Mouse (Mus musculus) brain, adult 2 months (tissue): Measurements from ENCODE around the gene AA986860.

Experiments used
- DNase-seq: peaks from one replicate; pipeline ENCODE4 v3.0.0; 2011; ENCODE audit warnings: low read depth, low spot score

AA986860 gene

GRCm38 (mm10) chr1:130734852-130735251 lies 3.1 kb downstream of the AA986860 start:
- no peak for DNase-seq

- no peak for DNase-seq
These were observed 5.7 kb downstream of the AA986860 start for GRCm38 (mm10) chr1:130737411-130737881.

GRCm38 (mm10) chr1:130737916-130738315 lies 6.1 kb downstream of the AA986860 start:
- DNase-seq: no peak

GRCm38 (mm10) chr1:130738551-130739106 lies 6.9 kb downstream of the AA986860 start:
- DNase-seq: no peak

- DNase-seq: no peak
These were observed 7.9 kb downstream of the AA986860 start for GRCm38 (mm10) chr1:130739636-130740035.

- DNase-seq: peak; percentile 68
These were observed 8.5 kb downstream of the AA986860 start for GRCm38 (mm10) chr1:130740227-130740648.

GRCm38 (mm10) chr1:130740781-130741720 lies 9.3 kb downstream of the AA986860 start:
- DNase-seq: peak; percentile 83

GRCm38 (mm10) chr1:130742201-130742600 lies 10.4 kb downstream of the AA986860 start:
- DNase-seq: no peak

GRCm38 (mm10) chr1:130743775-130744174 lies 12.0 kb downstream of the AA986860 start:
- no peak for DNase-seq

- no peak for DNase-seq
These were observed 12.4 kb downstream of the AA986860 start for GRCm38 (mm10) chr1:130744217-130744616.

GRCm38 (mm10) chr1:130744961-130745360 lies 13.2 kb downstream of the AA986860 start:
- no peak for DNase-seq

- no peak for DNase-seq
These were observed 13.8 kb downstream of the AA986860 start for GRCm38 (mm10) chr1:130745591-130745990.

GRCm38 (mm10) chr1:130746819-130747218 lies 15.0 kb downstream of the AA986860 start:
- DNase-seq: no peak

GRCm38 (mm10) chr1:130759689-130760088 lies 27.9 kb downstream of the AA986860 start:
- DNase-seq: no peak

- DNase-seq: no peak
These were observed 29.8 kb downstream of the AA986860 start for GRCm38 (mm10) chr1:130761597-130761996.

- no peak for DNase-seq
These were observed 30.4 kb downstream of the AA986860 start for GRCm38 (mm10) chr1:130762045-130762760.

GRCm38 (mm10) chr1:130764027-130764461 lies 32.3 kb downstream of the AA986860 start:
- no peak for DNase-seq

GRCm38 (mm10) chr1:130767066-130767465 lies 35.3 kb downstream of the AA986860 start:
- no peak for DNase-seq

- DNase-seq: no peak
These were observed 38.1 kb downstream of the AA986860 start for GRCm38 (mm10) chr1:130769925-130770324.

- no peak for DNase-seq
These were observed 38.7 kb downstream of the AA986860 start for GRCm38 (mm10) chr1:130770487-130770886.

- DNase-seq: no peak
These were observed 39.3 kb downstream of the AA986860 start for GRCm38 (mm10) chr1:130770981-130771494.

- DNase-seq: no peak
These were observed 43.5 kb downstream of the AA986860 start for GRCm38 (mm10) chr1:130775234-130775633.
